Mouse (Mus musculus) heart, embryonic 16.5 days (tissue): Measurements from ENCODE around the gene Taok2. TPM values are rescaled to one million over a fixed set of nuclear protein-coding genes. Genes with fewer than 3 reads are reported as not detected.
A peak's percentile ranks its signal among the peaks of the same experiment; 100 is the strongest.

ENCODE experiments used
- ATAC-seq: fragments of 200-750 bp; cut with Nextera tagmentation; replicated peaks from 2 replicates; pipeline ENCODE4 v1.8.0; 2017; ENCODE audit warnings: moderate number of reproducible peaks; ENCODE audit not compliant: insufficient read depth, low FRiP score; ENCODE audit errors: extremely low read depth
- H3K27ac ChIP-seq: fragments of 300-500 bp; sonication (generic); 2 replicates; pipeline ENCODE4 v1.5.1; 2014; ENCODE audit warnings: mild to moderate bottlenecking, low read length, control low read depth, moderate library complexity
- H3K27me3 ChIP-seq: fragments of 300-500 bp; sonication (generic); 2 replicates; pipeline ENCODE4 v1.6.1; 2014; ENCODE audit warnings: low read length, mixed read lengths; ENCODE audit not compliant: control insufficient read depth, insufficient read depth
- H3K36me3 ChIP-seq: fragments of 300-500 bp; sonication (generic); 2 replicates; pipeline ENCODE4 v1.6.1; 2014; ENCODE audit not compliant: control insufficient read depth, insufficient read depth
- H3K4me1 ChIP-seq: fragments of 300-500 bp; sonication (generic); 2 replicates; pipeline ENCODE4 v1.6.1; 2014; ENCODE audit warnings: low read length, mixed read lengths; ENCODE audit not compliant: control insufficient read depth, insufficient read depth
- H3K4me2 ChIP-seq: fragments of 300-500 bp; sonication (generic); 2 replicates; pipeline ENCODE4 v1.6.1; 2014; ENCODE audit warnings: low read depth, mild to moderate bottlenecking, control low read depth, low read length
- H3K4me3 ChIP-seq: fragments of 300-500 bp; sonication (generic); 2 replicates; pipeline ENCODE4 v1.5.1; 2014; ENCODE audit warnings: mild to moderate bottlenecking, control low read depth, low read length
- H3K9ac ChIP-seq: fragments of 300-500 bp; sonication (generic); 2 replicates; pipeline ENCODE4 v1.6.1; 2014; ENCODE audit warnings: low read length, control low read depth
- H3K9me3 ChIP-seq: fragments of 300-500 bp; sonication (generic); replicated peaks from 2 replicates; pipeline ENCODE4 v1.6.1; 2016; ENCODE audit warnings: low read length; ENCODE audit not compliant: control insufficient read depth
- WGBS: fragments of 180-500 bp; shearing (Covaris S2); extraction: QIAGEN DNeasy Blood & Tissue Kit; methylation state at CpG from one replicate; pipeline ENCODE4 v1.1.7; 2014; 5-methylcytosine and 5-hydroxymethylcytosine counted together
- polyA plus RNA-seq: library from polyadenylated mRNA; unstranded; fragments of >200 nt; fragmentation: Nextera tagmentation; extraction: Ambion mirVana; gene quantifications from 2 replicates; pipeline ENCODE4 v1.2.1, GENCODE M21; 2015

The Taok2 gene
- polyA plus RNA-seq, 1 experiment from 2014 or later: 31.1 TPM

GRCm38 (mm10) chr7:126887281-126887680 lies 2.8 kb upstream of the Taok2 start:
- no peaks in the 10 kb centered on the region for H3K9me3 ChIP-seq
- ATAC-seq: no peak
- WGBS: 80% methylated on average over 5 of the region's 5 CpGs
- peaks cover 3% of the 10 kb centered on the region for H3K36me3 ChIP-seq
- no peak overlapping the region for H3K4me3 ChIP-seq
- peaks cover 10% of the 10 kb centered on the region for H3K4me1 ChIP-seq
- H3K4me2 ChIP-seq: no peak overlapping the region
- H3K27ac ChIP-seq: no peak overlapping the region
- no peak overlapping the region for H3K9ac ChIP-seq
- H3K27me3 ChIP-seq: no peaks in the 10 kb centered on the region

GRCm38 (mm10) chr7:126883731-126884181 lies 747 bp downstream of the Taok2 start:
- no peak; the same call in 1 of the 2 replicates for ATAC-seq
- Histone ChIP-seq H3K27ac (peak overlapping the region; percentile 97), H3K4me2 (peak overlapping the region; percentile 97), H3K4me3 (peak overlapping the region; percentile 91), H3K4me1 (peaks cover 20% of the 10 kb centered on the region), H3K9ac (peak overlapping the region; percentile 94), H3K36me3 (peaks cover 16% of the 10 kb centered on the region), H3K27me3 (no peaks in the 10 kb centered on the region), H3K9me3 (no peaks in the 10 kb centered on the region)
- WGBS: 0% methylated on average over 15 of the region's 15 CpGs

GRCm38 (mm10) chr7:126881040-126881439 lies 3.5 kb downstream of the Taok2 start:
- H3K4me1 ChIP-seq: peaks cover 20% of the 10 kb centered on the region
- H3K27ac ChIP-seq: peak overlapping the region; percentile 76
- peak overlapping the region; percentile 4; the same call in 1 of the 2 replicates for H3K9ac ChIP-seq
- no peak overlapping the region for H3K4me3 ChIP-seq
- no peak for ATAC-seq
- peak overlapping the region; percentile 97 for H3K4me2 ChIP-seq
- 68% methylated on average over 6 of the region's 6 CpGs for WGBS
- H3K36me3 ChIP-seq: peaks cover 35% of the 10 kb centered on the region
- no peaks in the 10 kb centered on the region for H3K9me3 ChIP-seq
- H3K27me3 ChIP-seq: no peaks in the 10 kb centered on the region

GRCm38 (mm10) chr7:126877239-126877638 lies 7.3 kb downstream of the Taok2 start:
- Histone ChIP-seq H3K36me3 (peaks cover 68% of the 10 kb centered on the region), H3K4me2 (no peak overlapping the region), H3K9ac (no peak overlapping the region), H3K9me3 (no peaks in the 10 kb centered on the region), H3K27me3 (no peaks in the 10 kb centered on the region), H3K27ac (no peak overlapping the region), H3K4me1 (peaks cover 11% of the 10 kb centered on the region; the same call in 1 of the 2 replicates), H3K4me3 (no peak overlapping the region)
- WGBS: 100% methylated on average over 1 of the region's 1 CpGs
- no peak for ATAC-seq

GRCm38 (mm10) chr7:126870520-126870891 lies 14.0 kb downstream of the Taok2 start:
- 94% methylated on average over 2 of the region's 2 CpGs for WGBS
- no peak for ATAC-seq
- Histone ChIP-seq H3K4me2 (no peak overlapping the region), H3K9me3 (no peaks in the 10 kb centered on the region), H3K27ac (no peak overlapping the region), H3K36me3 (peaks cover 89% of the 10 kb centered on the region), H3K27me3 (no peaks in the 10 kb centered on the region), H3K4me1 (no peaks in the 10 kb centered on the region), H3K9ac (no peak overlapping the region), H3K4me3 (no peak overlapping the region)

- Histone ChIP-seq H3K4me2 (no peak overlapping the region), H3K27me3 (no peaks in the 10 kb centered on the region), H3K36me3 (peaks cover 89% of the 10 kb centered on the region), H3K27ac (no peak overlapping the region), H3K9ac (no peak overlapping the region), H3K9me3 (no peaks in the 10 kb centered on the region), H3K4me1 (no peaks in the 10 kb centered on the region), H3K4me3 (no peak overlapping the region)
- no peak for ATAC-seq
- 88% methylated on average over 23 of the region's 23 CpGs for WGBS
Observed at GRCm38 (mm10) chr7:126869780-126870519, 14.6 kb downstream of the Taok2 start.

GRCm38 (mm10) chr7:126868003-126868402 lies 16.5 kb downstream of the Taok2 start:
- Histone ChIP-seq H3K36me3 (peaks cover 82% of the 10 kb centered on the region), H3K27ac (no peak overlapping the region), H3K4me3 (no peak overlapping the region), H3K4me2 (no peak overlapping the region), H3K27me3 (no peaks in the 10 kb centered on the region), H3K9me3 (no peaks in the 10 kb centered on the region), H3K9ac (no peak overlapping the region), H3K4me1 (peaks cover 7% of the 10 kb centered on the region)
- 78% methylated on average over 12 of the region's 12 CpGs for WGBS
- ATAC-seq: no peak

GRCm38 (mm10) chr7:126867534-126867933 lies 17.0 kb downstream of the Taok2 start:
- Histone ChIP-seq H3K36me3 (peaks cover 77% of the 10 kb centered on the region), H3K4me2 (no peak overlapping the region), H3K9me3 (no peaks in the 10 kb centered on the region), H3K27ac (no peak overlapping the region), H3K27me3 (no peaks in the 10 kb centered on the region), H3K4me3 (no peak overlapping the region), H3K9ac (no peak overlapping the region), H3K4me1 (peaks cover 11% of the 10 kb centered on the region)
- 85% methylated on average over 2 of the region's 2 CpGs for WGBS
- no peak for ATAC-seq

- Histone ChIP-seq H3K4me1 (peaks cover 20% of the 10 kb centered on the region), H3K27ac (no peak overlapping the region), H3K27me3 (no peaks in the 10 kb centered on the region), H3K9me3 (no peaks in the 10 kb centered on the region), H3K4me2 (peak overlapping the region; percentile 92), H3K36me3 (peaks cover 50% of the 10 kb centered on the region), H3K9ac (peak overlapping the region; percentile 81; the same call in 1 of the 2 replicates), H3K4me3 (no peak overlapping the region; the same call in 1 of the 2 replicates)
- ATAC-seq: no peak
- 60% methylated on average over 6 of the region's 6 CpGs for WGBS
Observed at GRCm38 (mm10) chr7:126863791-126864190, 20.7 kb downstream of the Taok2 start.
